Mouse (Mus musculus) stomach, embryonic 16.5 days (tissue): ENCODE results near the gene Glra2. TPM values are rescaled to one million over a fixed set of nuclear protein-coding genes. Genes with fewer than 3 reads are reported as not detected.
"Not testable (repeated sequence)": the region's sequence is repeated elsewhere in the genome, so short reads cannot be mapped to it uniquely, and the experiment has no call there.

Experiments
- ATAC-seq: fragments of 200-750 bp; cut with Nextera tagmentation; 2 replicates; pipeline ENCODE4 v1.8.0; 2017; ENCODE audit warnings: moderate number of reproducible peaks, moderate TSS enrichment; ENCODE audit not compliant: insufficient read depth, low FRiP score
- H3K27ac ChIP-seq: fragments of 300-500 bp; sonication (generic); 2 replicates; pipeline ENCODE4 v1.5.1; 2014; ENCODE audit warnings: low read length
- H3K27me3 ChIP-seq: fragments of 300-500 bp; sonication (generic); 2 replicates; pipeline ENCODE4 v1.6.1; 2014; ENCODE audit warnings: low read length, control low read depth, mixed read lengths; ENCODE audit not compliant: control insufficient read depth, insufficient read depth
- H3K36me3 ChIP-seq: fragments of 300-500 bp; sonication (generic); 2 replicates; pipeline ENCODE4 v1.6.1; 2014; ENCODE audit warnings: low read length; ENCODE audit not compliant: control insufficient read depth, insufficient read depth
- H3K4me1 ChIP-seq: fragments of 300-500 bp; sonication (generic); 2 replicates; pipeline ENCODE4 v1.6.1; 2014; ENCODE audit warnings: low read length, control low read depth, mixed read lengths; ENCODE audit not compliant: control insufficient read depth, insufficient read depth
- H3K4me2 ChIP-seq: fragments of 300-500 bp; sonication (generic); 2 replicates; pipeline ENCODE4 v1.6.1; 2014; ENCODE audit warnings: low read depth, low read length, mixed read lengths
- H3K4me3 ChIP-seq: fragments of 300-500 bp; sonication (generic); replicated peaks from 2 replicates; pipeline ENCODE4 v1.5.1; 2014; ENCODE audit warnings: mild to moderate bottlenecking, low read length
- H3K9ac ChIP-seq: fragments of 300-500 bp; sonication (generic); 2 replicates; pipeline ENCODE4 v1.6.1; 2014; ENCODE audit warnings: low read length
- H3K9me3 ChIP-seq: fragments of 300-500 bp; sonication (generic); replicated peaks from 2 replicates; pipeline ENCODE4 v1.6.1; 2016; ENCODE audit warnings: low read length, control low read depth; ENCODE audit not compliant: control insufficient read depth
- WGBS: fragments of 180-500 bp; shearing (Covaris S2); extraction: QIAGEN DNeasy Blood & Tissue Kit; methylation state at CpG from one replicate; pipeline ENCODE4 v1.1.7; 2014; 5-methylcytosine and 5-hydroxymethylcytosine counted together
- polyA plus RNA-seq: library from polyadenylated mRNA; unstranded; fragments of >200 nt; fragmentation: Nextera tagmentation; extraction: Ambion mirVana; gene quantifications from 2 replicates; pipeline ENCODE4 v1.2.1, GENCODE M21; 2015

The Glra2 gene
- polyA plus RNA-seq = 0.09 and 0.17 TPM in 2 replicates

GRCm38 (mm10) chrX:165326939-165327698 is at the start of gene Glra2:
TSS of gene Glra2 (minus strand) at chrX:165327393.
- Histone ChIP-seq H3K4me3 (peak within 1 kb of the TSS; percentile 29), H3K4me1 (no peaks in the 10 kb centered on the region), H3K36me3 (no peaks in the 10 kb centered on the region), H3K9ac (no peak within 1 kb of the TSS), H3K9me3 (no peaks in the 10 kb centered on the region), H3K4me2 (peak within 1 kb of the TSS; percentile 47), H3K27me3 (no peaks in the 10 kb centered on the region; the same call in 1 of the 2 replicates), H3K27ac (no peak within 1 kb of the TSS)
- ATAC-seq = no peak
- WGBS = 20% methylated on average over 12 of the region's 12 CpGs

- H3K4me3 ChIP-seq = no peak overlapping the region
- no peak overlapping the region for H3K4me2 ChIP-seq
- ATAC-seq = no peak
- H3K36me3 ChIP-seq = no peaks in the 10 kb centered on the region
- H3K4me1 ChIP-seq = no peaks in the 10 kb centered on the region
- no peaks in the 10 kb centered on the region for H3K27me3 ChIP-seq
- no peaks in the 10 kb centered on the region for H3K9me3 ChIP-seq
- WGBS = 50% methylated on average over 1 of the region's 1 CpGs
- no peak overlapping the region for H3K9ac ChIP-seq
- no peak overlapping the region for H3K27ac ChIP-seq
These were observed 35.6 kb upstream of the Glra2 start for GRCm38 (mm10) chrX:165362798-165363197.

GRCm38 (mm10) chrX:165344611-165345010 is 17.4 kb upstream of the Glra2 start:
- no peak for ATAC-seq
- 83% methylated on average over 5 of the region's 5 CpGs for WGBS

GRCm38 (mm10) chrX:165327699-165328333 is 623 bp upstream of the Glra2 start:
- no peak for ATAC-seq
- H3K4me3 ChIP-seq = peak overlapping the region; percentile 29

More at GRCm38 (mm10) chrX:165344611-165345010, 17.4 kb upstream of the Glra2 start:
- Histone ChIP-seq H3K4me1 (no peaks in the 10 kb centered on the region), H3K27me3 (no peaks in the 10 kb centered on the region), H3K4me3 (no peak overlapping the region), H3K4me2 (no peak overlapping the region), H3K9ac (no peak overlapping the region), H3K27ac (no peak overlapping the region), H3K9me3 (no peaks in the 10 kb centered on the region), H3K36me3 (no peaks in the 10 kb centered on the region)

GRCm38 (mm10) chrX:165193550-165193949 is 133.6 kb downstream of the Glra2 start:
- WGBS = 50% methylated on average over 1 of the region's 1 CpGs

More at GRCm38 (mm10) chrX:165327699-165328333, 623 bp upstream of the Glra2 start:
- Histone ChIP-seq H3K4me2 (peak overlapping the region; percentile 47), H3K4me1 (no peaks in the 10 kb centered on the region), H3K9me3 (no peaks in the 10 kb centered on the region), H3K27ac (no peak overlapping the region), H3K27me3 (no peaks in the 10 kb centered on the region), H3K9ac (no peak overlapping the region), H3K36me3 (no peaks in the 10 kb centered on the region)
- 15% methylated on average over 9 of the region's 9 CpGs for WGBS

GRCm38 (mm10) chrX:165191170-165191569 is 136.0 kb downstream of the Glra2 start:
- no peak overlapping the region for H3K9ac ChIP-seq
- WGBS = 30% methylated on average over 1 of the region's 1 CpGs
- H3K27me3 ChIP-seq = no peaks in the 10 kb centered on the region
- ATAC-seq = peak; percentile 50; the same call in 1 of the 2 replicates
- H3K9me3 ChIP-seq = no peaks in the 10 kb centered on the region
- H3K4me3 ChIP-seq = no peak overlapping the region
- H3K27ac ChIP-seq = no peak overlapping the region
- no peak overlapping the region for H3K4me2 ChIP-seq
- no peaks in the 10 kb centered on the region for H3K4me1 ChIP-seq
- H3K36me3 ChIP-seq = no peaks in the 10 kb centered on the region

More at GRCm38 (mm10) chrX:165193550-165193949, 133.6 kb downstream of the Glra2 start:
- ATAC-seq = no peak
- Histone ChIP-seq H3K9ac (no peak overlapping the region), H3K4me1 (no peaks in the 10 kb centered on the region), H3K36me3 (no peaks in the 10 kb centered on the region), H3K4me2 (no peak overlapping the region), H3K9me3 (no peaks in the 10 kb centered on the region), H3K4me3 (no peak overlapping the region), H3K27ac (no peak overlapping the region), H3K27me3 (no peaks in the 10 kb centered on the region)

GRCm38 (mm10) chrX:165182948-165183347 is 144.2 kb downstream of the Glra2 start:
- H3K27me3 ChIP-seq, H3K36me3 ChIP-seq, H3K4me1 ChIP-seq, H3K4me2 ChIP-seq, H3K27ac ChIP-seq, H3K9ac ChIP-seq, ATAC-seq, H3K4me3 ChIP-seq, H3K9me3 ChIP-seq: not testable (repeated sequence)
- 88% methylated on average over 2 of the region's 2 CpGs for WGBS

- Histone ChIP-seq H3K27ac (no peak overlapping the region), H3K27me3 (no peaks in the 10 kb centered on the region), H3K4me2 (no peak overlapping the region), H3K9ac (no peak overlapping the region), H3K36me3 (no peaks in the 10 kb centered on the region), H3K4me1 (no peaks in the 10 kb centered on the region), H3K4me3 (no peak overlapping the region), H3K9me3 (no peaks in the 10 kb centered on the region)
- 72% methylated on average over 1 of the region's 1 CpGs for WGBS
- ATAC-seq = no peak
These were observed 170.6 kb downstream of the Glra2 start for GRCm38 (mm10) chrX:165156549-165156948.

- 59% methylated on average over 1 of the region's 1 CpGs for WGBS
- no peak overlapping the region for H3K9ac ChIP-seq
- no peak overlapping the region for H3K4me3 ChIP-seq
- H3K27me3 ChIP-seq = no peaks in the 10 kb centered on the region
- no peaks in the 10 kb centered on the region for H3K9me3 ChIP-seq
- H3K4me1 ChIP-seq = no peaks in the 10 kb centered on the region
- H3K27ac ChIP-seq = no peak overlapping the region
- no peaks in the 10 kb centered on the region for H3K36me3 ChIP-seq
- no peak for ATAC-seq
- no peak overlapping the region for H3K4me2 ChIP-seq
These were observed 223.0 kb downstream of the Glra2 start for GRCm38 (mm10) chrX:165104171-165104570.
